Mouse (Mus musculus): ENCODE measurements at regions not wholly inside any gene's neighbourhood (a gene's known extent, or its start where the extent isn't known, plus 50 kb on each side); places are given as distances from the start of the nearest gene placed in this dataset.

DNA sequence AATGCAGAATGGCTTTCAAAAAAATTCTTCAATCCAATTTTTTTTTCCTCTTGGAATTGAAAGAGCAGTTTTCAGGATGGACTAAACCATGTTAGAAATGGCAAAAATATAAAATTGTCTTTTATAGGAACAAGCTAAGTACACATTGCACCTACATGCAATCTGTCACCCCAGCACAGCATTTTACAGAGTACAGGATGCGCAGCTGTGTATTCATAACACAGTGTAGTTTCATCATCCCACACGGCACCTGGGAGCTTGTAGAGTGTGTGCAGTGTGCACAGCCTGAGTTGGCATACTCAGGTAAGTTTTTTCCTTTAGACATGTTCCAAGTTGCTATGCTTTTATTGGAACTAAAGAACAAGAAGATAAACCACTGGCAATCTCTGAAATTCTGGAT is 974.0 kb downstream of the Stpg2 start:
- WGBS, result 82% methylated on average over 2 of the region's 2 CpGs
- Histone ChIP-seq H3K27ac (replicated peaks in 1 of 2; ENCODE audit: control insufficient read depth in 1 of 2, insufficient read depth in 1 of 2, low read depth in 2 of 2, low read length in 2 of 2) (no peak overlapping the region), H3K4me3 (ENCODE audit: control insufficient read depth in 1 of 2, insufficient read depth in 1 of 2, low read depth in 1 of 2, low read length in 2 of 2) (no peak overlapping the region), H3K27me3 (ENCODE audit: control insufficient read depth, insufficient read depth, low read length) (no peaks in the 10 kb centered on the region), H3K9me3 (ENCODE audit: control insufficient read depth, low read length) (no peaks in the 10 kb centered on the region), H3K4me1 (ENCODE audit: control insufficient read depth in 2 of 2, insufficient read depth in 2 of 2, low read length in 2 of 2) (no peaks in the 10 kb centered on the region), H3K4me2 (ENCODE audit: low read length) (no peak overlapping the region), H3K36me3 (ENCODE audit: control insufficient read depth, insufficient read depth, low read length) (no peaks in the 10 kb centered on the region), H3K9ac (ENCODE audit: low read length) (no peak overlapping the region)
- ATAC-seq (ENCODE audit: insufficient number of reproducible peaks, insufficient read depth, low FRiP score, low read depth), result no peak

DNA sequence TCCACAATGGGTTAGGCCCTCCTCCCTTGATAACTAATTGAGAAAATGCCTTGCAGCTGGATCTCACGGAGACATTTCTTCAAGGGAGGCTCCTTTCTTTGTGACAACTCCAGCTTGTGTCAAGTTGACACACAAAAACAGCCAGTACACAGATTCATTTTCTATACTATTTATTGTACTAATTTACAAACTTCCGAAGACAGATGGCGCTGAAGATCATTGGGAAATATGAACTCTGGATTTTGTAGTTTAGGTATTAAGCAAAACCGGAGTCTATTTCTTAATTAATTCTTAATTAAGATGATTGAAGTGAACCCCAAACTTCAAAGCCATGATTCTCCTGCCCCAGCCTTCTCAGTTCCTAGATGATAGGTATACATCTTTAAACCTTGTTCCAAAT is 977.2 kb downstream of the Stpg2 start:
- Histone ChIP-seq H3K4me1 (ENCODE audit: control insufficient read depth in 2 of 2, insufficient read depth in 2 of 2, low read length in 2 of 2) (no peaks in the 10 kb centered on the region), H3K9me3 (ENCODE audit: control insufficient read depth, low read length) (no peaks in the 10 kb centered on the region), H3K27me3 (ENCODE audit: control insufficient read depth, insufficient read depth, low read length) (no peaks in the 10 kb centered on the region), H3K36me3 (ENCODE audit: control insufficient read depth, insufficient read depth, low read length) (no peaks in the 10 kb centered on the region), H3K27ac (replicated peaks in 1 of 2; ENCODE audit: control insufficient read depth in 1 of 2, insufficient read depth in 1 of 2, low read depth in 2 of 2, low read length in 2 of 2) (no peak overlapping the region), H3K4me2 (ENCODE audit: low read length) (no peak overlapping the region), H3K9ac (ENCODE audit: low read length) (no peak overlapping the region), H3K4me3 (ENCODE audit: control insufficient read depth in 1 of 2, insufficient read depth in 1 of 2, low read depth in 1 of 2, low read length in 2 of 2) (no peak overlapping the region)
- 80% methylated on average over 4 of the region's 4 CpGs for WGBS
- no peak for ATAC-seq (ENCODE audit: insufficient number of reproducible peaks, insufficient read depth, low FRiP score, low read depth)

DNA sequence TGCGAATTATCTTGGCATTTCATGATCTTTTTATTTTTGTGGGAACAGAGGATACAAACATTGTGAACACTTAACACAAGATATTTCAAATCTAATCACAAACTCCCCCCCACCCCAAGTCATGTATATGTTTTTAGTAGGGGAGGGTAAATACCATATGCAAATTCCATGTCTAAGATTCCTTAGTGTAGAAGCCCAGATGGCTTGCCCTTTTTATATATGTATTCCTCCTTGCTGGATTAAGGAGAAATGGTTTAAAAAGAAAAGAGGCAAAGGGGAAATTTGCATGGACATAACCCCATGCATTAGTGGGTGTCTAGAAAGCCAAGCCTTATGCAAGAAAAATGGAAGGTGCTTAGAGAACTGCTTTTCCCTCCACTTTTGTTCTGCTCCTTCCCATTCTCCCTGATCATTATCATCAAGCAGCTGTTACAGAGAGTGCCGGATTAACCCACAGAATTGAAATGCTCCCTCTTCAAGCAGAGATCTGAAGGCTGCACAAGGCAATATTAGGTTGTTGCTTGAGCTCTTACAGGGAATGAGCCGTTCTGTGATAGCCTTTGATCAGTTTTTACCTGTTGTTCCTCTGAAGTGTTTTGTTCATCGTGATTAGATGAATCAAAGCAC is 979.5 kb downstream of the Stpg2 start:
- ATAC-seq (ENCODE audit: insufficient number of reproducible peaks, insufficient read depth, low FRiP score, low read depth), result no peak
- Histone ChIP-seq H3K4me2 (ENCODE audit: low read length) (no peak overlapping the region), H3K4me1 (ENCODE audit: control insufficient read depth in 2 of 2, insufficient read depth in 2 of 2, low read length in 2 of 2) (no peaks in the 10 kb centered on the region), H3K9ac (ENCODE audit: low read length) (no peak overlapping the region), H3K9me3 (ENCODE audit: control insufficient read depth, low read length) (no peaks in the 10 kb centered on the region), H3K27ac (replicated peaks in 1 of 2; ENCODE audit: control insufficient read depth in 1 of 2, insufficient read depth in 1 of 2, low read depth in 2 of 2, low read length in 2 of 2) (no peak overlapping the region), H3K27me3 (ENCODE audit: control insufficient read depth, insufficient read depth, low read length) (no peaks in the 10 kb centered on the region), H3K36me3 (ENCODE audit: control insufficient read depth, insufficient read depth, low read length) (no peaks in the 10 kb centered on the region), H3K4me3 (ENCODE audit: control insufficient read depth in 1 of 2, insufficient read depth in 1 of 2, low read depth in 1 of 2, low read length in 2 of 2) (no peak overlapping the region)
- WGBS, result 55% methylated on average over 4 of the region's 4 CpGs

DNA sequence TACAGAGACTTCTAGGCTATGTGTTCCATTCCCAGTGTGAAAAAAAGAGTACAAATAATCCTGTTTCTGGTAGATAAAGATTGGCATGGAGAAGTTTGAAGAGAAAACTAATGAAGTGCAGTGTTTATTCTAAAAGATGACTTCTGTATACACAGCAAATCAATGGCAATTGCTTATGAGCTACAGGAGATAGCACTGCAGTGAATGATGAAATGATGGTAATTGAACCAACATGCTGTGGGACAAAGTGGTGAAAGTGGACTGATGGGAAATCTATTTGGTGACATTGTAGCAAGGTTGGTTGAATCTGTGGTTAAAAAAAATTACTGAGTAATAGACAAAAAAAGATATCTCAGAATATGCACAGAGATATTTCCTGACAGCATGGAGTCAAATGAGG is 1000.4 kb downstream of the Stpg2 start:
- H3K36me3 ChIP-seq (ENCODE audit: control insufficient read depth, insufficient read depth, low read length), result no peaks in the 10 kb centered on the region
- no peak overlapping the region for H3K9ac ChIP-seq (ENCODE audit: low read length)
- H3K4me3 ChIP-seq (ENCODE audit: control insufficient read depth in 1 of 2, insufficient read depth in 1 of 2, low read depth in 1 of 2, low read length in 2 of 2), result no peak overlapping the region
- no peaks in the 10 kb centered on the region for H3K9me3 ChIP-seq (ENCODE audit: control insufficient read depth, low read length)
- H3K4me2 ChIP-seq (ENCODE audit: low read length), result no peak overlapping the region
- H3K27ac ChIP-seq (replicated peaks in 1 of 2; ENCODE audit: control insufficient read depth in 1 of 2, insufficient read depth in 1 of 2, low read depth in 2 of 2, low read length in 2 of 2), result no peak overlapping the region
- no peaks in the 10 kb centered on the region for H3K4me1 ChIP-seq (ENCODE audit: control insufficient read depth in 2 of 2, insufficient read depth in 2 of 2, low read length in 2 of 2)
- no peak for ATAC-seq (ENCODE audit: insufficient number of reproducible peaks, insufficient read depth, low FRiP score, low read depth)
- no peaks in the 10 kb centered on the region for H3K27me3 ChIP-seq (ENCODE audit: control insufficient read depth, insufficient read depth, low read length)

DNA sequence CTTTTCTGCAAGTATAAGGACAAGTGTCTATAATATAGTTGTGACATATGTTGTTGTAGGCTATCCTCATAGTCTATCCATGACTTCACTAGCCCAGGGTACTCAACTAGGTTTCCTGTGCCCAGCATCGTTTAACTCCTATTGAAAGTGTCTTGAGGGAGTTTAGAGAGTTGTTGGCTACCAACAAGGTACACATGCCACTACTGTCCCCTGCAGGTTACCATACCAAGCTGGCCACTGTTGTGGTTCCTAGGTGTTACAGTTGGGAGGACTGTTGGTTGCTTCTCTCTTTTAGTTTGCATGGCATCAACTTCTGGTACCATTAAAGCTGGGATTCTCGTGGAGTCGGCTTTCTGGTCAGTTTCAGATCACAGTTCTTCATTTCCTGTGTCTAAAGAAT is 990.7 kb downstream of the Pdha2 start:
- Histone ChIP-seq H3K4me2 (ENCODE audit: low read length) (no peak overlapping the region), H3K9me3 (ENCODE audit: control insufficient read depth, low read length) (no peaks in the 10 kb centered on the region), H3K4me3 (ENCODE audit: control insufficient read depth in 1 of 2, insufficient read depth in 1 of 2, low read depth in 1 of 2, low read length in 2 of 2) (no peak overlapping the region), H3K27ac (replicated peaks in 1 of 2; ENCODE audit: control insufficient read depth in 1 of 2, insufficient read depth in 1 of 2, low read depth in 2 of 2, low read length in 2 of 2) (no peak overlapping the region), H3K4me1 (ENCODE audit: control insufficient read depth in 2 of 2, insufficient read depth in 2 of 2, low read length in 2 of 2) (no peaks in the 10 kb centered on the region), H3K27me3 (ENCODE audit: control insufficient read depth, insufficient read depth, low read length) (no peaks in the 10 kb centered on the region), H3K36me3 (ENCODE audit: control insufficient read depth, insufficient read depth, low read length) (no peaks in the 10 kb centered on the region), H3K9ac (ENCODE audit: low read length) (no peak overlapping the region)
- 72% methylated on average over 3 of the region's 3 CpGs for WGBS
- ATAC-seq (ENCODE audit: insufficient number of reproducible peaks, insufficient read depth, low FRiP score, low read depth), result no peak

DNA sequence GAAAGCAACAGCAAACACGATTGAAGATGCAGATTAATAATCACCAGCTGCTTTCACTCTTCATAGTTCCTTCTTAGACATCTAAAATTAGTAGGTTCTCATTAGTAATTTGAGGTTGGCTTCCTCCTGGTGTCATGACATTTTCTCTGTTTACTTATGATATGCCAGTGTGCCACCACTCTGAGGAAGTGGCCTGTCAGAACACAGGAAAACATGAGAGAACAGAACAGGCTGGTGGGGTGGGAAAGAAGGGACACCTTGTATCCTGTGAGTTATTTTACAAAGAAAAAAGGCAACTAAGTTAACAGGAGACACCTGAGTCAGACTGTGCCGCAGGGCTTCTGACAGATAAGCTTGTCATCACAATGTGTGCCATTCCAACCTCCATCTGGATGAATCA is 981.4 kb downstream of the Pdha2 start:
- Histone ChIP-seq H3K27ac (replicated peaks in 1 of 2; ENCODE audit: control insufficient read depth in 1 of 2, insufficient read depth in 1 of 2, low read depth in 2 of 2, low read length in 2 of 2) (no peak overlapping the region), H3K4me1 (ENCODE audit: control insufficient read depth in 2 of 2, insufficient read depth in 2 of 2, low read length in 2 of 2) (no peaks in the 10 kb centered on the region), H3K27me3 (ENCODE audit: control insufficient read depth, insufficient read depth, low read length) (no peaks in the 10 kb centered on the region), H3K9ac (ENCODE audit: low read length) (no peak overlapping the region), H3K4me2 (ENCODE audit: low read length) (no peak overlapping the region), H3K36me3 (ENCODE audit: control insufficient read depth, insufficient read depth, low read length) (no peaks in the 10 kb centered on the region), H3K9me3 (ENCODE audit: control insufficient read depth, low read length) (no peaks in the 10 kb centered on the region), H3K4me3 (ENCODE audit: control insufficient read depth in 1 of 2, insufficient read depth in 1 of 2, low read depth in 1 of 2, low read length in 2 of 2) (no peak overlapping the region)
- WGBS, result 44% methylated on average over 2 of the region's 2 CpGs
- ATAC-seq (ENCODE audit: insufficient number of reproducible peaks, insufficient read depth, low FRiP score, low read depth), result no peak

DNA sequence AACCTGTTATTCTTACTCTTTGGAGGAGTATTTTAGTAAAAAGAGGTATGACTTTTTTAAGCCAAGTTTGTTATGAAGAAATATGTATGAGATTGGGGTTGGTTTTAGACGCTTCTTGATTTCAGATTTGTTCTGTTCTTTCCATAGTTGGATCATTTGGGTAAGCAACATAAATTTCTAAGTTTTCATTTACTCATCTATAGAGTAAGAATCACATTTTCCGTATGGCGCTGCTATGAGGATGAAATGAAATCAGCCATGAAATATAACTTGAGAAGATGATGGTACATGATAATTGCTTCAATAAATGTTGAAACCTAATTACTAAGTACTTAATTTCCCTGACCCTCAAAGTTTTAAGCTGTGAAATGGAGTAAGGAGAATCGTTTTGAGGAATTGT is 979.0 kb downstream of the Pdha2 start:
- no peaks in the 10 kb centered on the region for H3K27me3 ChIP-seq (ENCODE audit: control insufficient read depth, insufficient read depth, low read length)
- H3K4me2 ChIP-seq (ENCODE audit: low read length), result no peak overlapping the region
- no peak overlapping the region for H3K9ac ChIP-seq (ENCODE audit: low read length)
- H3K4me1 ChIP-seq (ENCODE audit: control insufficient read depth in 2 of 2, insufficient read depth in 2 of 2, low read length in 2 of 2), result no peaks in the 10 kb centered on the region
- WGBS, result 75% methylated on average over 4 of the region's 4 CpGs
- H3K9me3 ChIP-seq (ENCODE audit: control insufficient read depth, low read length), result no peaks in the 10 kb centered on the region
- no peak overlapping the region for H3K4me3 ChIP-seq (ENCODE audit: control insufficient read depth in 1 of 2, insufficient read depth in 1 of 2, low read depth in 1 of 2, low read length in 2 of 2)
- no peaks in the 10 kb centered on the region for H3K36me3 ChIP-seq (ENCODE audit: control insufficient read depth, insufficient read depth, low read length)
- ATAC-seq (ENCODE audit: insufficient number of reproducible peaks, insufficient read depth, low FRiP score, low read depth), result no peak
- no peak overlapping the region for H3K27ac ChIP-seq (replicated peaks in 1 of 2; ENCODE audit: control insufficient read depth in 1 of 2, insufficient read depth in 1 of 2, low read depth in 2 of 2, low read length in 2 of 2)

DNA sequence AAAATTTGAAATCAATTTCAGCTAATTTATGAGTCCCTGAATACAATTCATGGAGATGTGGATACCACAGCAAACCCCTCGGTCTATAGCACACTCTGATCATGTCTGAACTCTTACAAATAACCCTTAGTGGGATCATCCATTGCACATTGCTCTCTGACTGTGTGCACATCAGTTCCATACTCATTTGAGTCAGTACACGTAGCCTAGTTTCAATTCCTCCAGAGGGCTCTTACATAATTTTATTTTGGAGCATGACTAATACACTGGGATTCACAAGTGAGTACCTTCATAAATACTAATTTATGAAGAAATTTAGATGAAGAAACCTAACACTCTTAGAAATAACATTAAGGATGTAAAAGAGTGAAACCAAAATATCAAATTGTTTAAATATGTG is 978.3 kb downstream of the Pdha2 start:
- Histone ChIP-seq H3K9ac (ENCODE audit: low read length) (no peak overlapping the region), H3K4me1 (ENCODE audit: control insufficient read depth in 2 of 2, insufficient read depth in 2 of 2, low read length in 2 of 2) (no peaks in the 10 kb centered on the region), H3K4me2 (ENCODE audit: low read length) (no peak overlapping the region), H3K36me3 (ENCODE audit: control insufficient read depth, insufficient read depth, low read length) (no peaks in the 10 kb centered on the region), H3K4me3 (ENCODE audit: control insufficient read depth in 1 of 2, insufficient read depth in 1 of 2, low read depth in 1 of 2, low read length in 2 of 2) (no peak overlapping the region), H3K9me3 (ENCODE audit: control insufficient read depth, low read length) (no peaks in the 10 kb centered on the region), H3K27ac (replicated peaks in 1 of 2; ENCODE audit: control insufficient read depth in 1 of 2, insufficient read depth in 1 of 2, low read depth in 2 of 2, low read length in 2 of 2) (no peak overlapping the region), H3K27me3 (ENCODE audit: control insufficient read depth, insufficient read depth, low read length) (no peaks in the 10 kb centered on the region)
- 67% methylated on average over 2 of the region's 2 CpGs for WGBS
- no peak for ATAC-seq (ENCODE audit: insufficient number of reproducible peaks, insufficient read depth, low FRiP score, low read depth)
